Mouse (Mus musculus): ENCODE measurements around the gene Srrm3.

Gene Srrm3

DNA sequence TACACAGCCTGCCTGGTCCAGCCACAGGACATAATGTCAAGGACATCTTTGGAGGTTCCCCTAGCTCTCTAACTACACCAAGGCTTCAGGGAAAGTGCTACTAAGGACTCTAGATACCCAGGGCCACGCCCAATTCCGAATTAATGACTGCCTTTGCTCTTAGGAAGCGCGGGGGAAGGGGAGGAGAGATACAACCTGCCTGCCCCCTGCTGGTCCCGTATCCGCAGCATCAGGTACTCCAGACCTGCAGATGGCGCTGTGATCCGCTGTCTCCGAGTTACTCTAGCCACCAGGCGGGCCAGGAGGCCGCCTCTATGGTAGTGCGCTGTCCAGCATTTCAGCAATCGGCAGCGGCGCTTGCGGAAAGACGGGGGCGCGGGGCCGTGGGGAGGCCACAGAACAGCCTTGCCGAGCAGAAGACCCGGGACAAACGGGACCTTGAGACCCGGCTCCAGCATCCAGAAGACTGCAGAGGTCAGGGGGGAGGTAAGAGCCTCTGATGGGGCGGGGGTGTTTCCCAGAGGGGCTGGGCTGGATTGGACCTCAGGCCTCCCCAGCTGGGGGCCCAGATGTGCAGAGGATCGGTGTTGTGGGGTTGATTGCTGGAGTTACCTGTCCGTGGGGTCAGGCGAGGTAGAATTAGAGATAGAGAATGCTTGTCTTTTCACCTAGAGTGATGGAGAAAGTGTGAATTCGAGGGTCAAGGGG is at the start of gene Srrm3:
Srrm3 (plus strand) TSS at position 336 of the 708 bp plus-strand sequence.
- peak; percentile 98 for DNase-seq

DNA sequence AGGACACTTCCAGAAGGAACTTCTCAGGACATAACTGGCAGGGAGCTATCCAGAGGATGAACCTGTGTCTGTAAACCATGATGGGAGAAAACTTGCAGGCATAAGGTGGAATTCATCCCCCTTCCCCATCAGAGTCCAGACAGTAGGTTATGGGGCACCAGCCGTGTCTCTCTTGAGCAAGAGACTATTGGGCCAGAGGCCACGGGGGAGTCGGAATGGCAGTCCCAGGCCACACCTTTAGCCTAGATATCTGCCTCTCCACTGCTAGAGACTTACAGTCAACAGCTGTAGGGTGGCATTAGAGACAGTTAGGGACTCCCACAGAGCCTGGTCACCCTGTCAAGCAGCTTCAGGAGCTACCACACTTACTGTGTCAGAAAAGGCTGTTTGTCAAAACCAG is 44.8 kb upstream of the Srrm3 start:
- no peak for DNase-seq

DNA sequence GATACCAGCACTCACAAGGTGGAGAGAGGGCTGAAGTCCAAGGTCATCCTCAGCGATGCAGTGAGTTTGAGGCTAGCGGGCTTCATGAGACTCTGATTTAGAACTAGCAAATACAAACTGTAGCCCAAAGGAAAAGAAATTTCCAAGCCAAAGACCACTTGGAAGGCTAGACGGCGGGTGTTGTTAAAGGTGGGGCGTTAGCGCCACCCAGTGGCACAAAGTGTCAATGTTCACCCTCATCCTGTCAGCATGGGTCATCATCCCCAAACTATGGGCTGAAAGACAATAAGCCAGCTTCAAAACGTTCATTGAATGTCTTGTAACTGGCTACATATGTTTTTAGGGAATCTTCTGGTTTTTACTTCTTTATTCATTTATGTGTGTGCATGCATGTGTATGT is 43.2 kb upstream of the Srrm3 start:
- peak; percentile 95 for DNase-seq

DNA sequence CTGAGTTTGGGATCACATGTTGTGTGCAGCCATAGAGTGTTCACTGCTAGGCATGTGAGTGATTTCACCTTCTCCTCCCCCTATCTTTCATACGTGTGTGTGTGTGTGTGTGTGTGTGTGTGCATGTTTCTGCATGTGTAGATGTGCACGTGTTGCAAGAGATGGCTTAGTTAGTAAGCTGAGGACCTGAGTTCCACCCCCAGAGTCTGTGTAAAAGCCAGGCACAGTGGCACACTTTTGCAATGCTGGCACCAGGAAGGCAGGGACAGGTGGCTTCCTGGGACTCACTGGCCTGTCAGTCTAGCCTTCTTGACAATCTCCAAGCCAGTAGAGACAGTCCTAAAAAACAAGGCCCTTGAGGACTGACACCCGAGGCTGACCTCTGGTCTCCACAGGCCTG is 41.7 kb upstream of the Srrm3 start:
- DNase-seq, result no peak

DNA sequence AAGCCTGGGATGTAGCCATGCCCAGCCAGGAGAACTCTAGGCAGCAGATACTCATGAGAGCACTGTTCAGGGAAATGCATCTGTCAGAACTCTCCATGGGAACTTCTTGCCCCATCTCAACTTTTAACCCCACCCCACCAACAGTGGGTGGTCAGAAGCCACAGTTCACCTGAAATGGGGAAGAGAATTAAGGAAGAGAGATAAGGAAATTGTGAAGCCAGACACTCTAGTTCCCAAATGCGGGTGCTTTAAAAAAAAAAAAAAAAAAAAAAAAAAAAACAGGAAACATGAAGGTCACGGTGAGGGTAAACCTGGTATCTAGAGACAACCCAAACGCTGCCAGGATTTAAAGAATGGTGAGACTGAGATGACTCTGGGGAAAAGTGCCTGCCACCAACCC is 34.2 kb upstream of the Srrm3 start:
- no peak for DNase-seq

DNA sequence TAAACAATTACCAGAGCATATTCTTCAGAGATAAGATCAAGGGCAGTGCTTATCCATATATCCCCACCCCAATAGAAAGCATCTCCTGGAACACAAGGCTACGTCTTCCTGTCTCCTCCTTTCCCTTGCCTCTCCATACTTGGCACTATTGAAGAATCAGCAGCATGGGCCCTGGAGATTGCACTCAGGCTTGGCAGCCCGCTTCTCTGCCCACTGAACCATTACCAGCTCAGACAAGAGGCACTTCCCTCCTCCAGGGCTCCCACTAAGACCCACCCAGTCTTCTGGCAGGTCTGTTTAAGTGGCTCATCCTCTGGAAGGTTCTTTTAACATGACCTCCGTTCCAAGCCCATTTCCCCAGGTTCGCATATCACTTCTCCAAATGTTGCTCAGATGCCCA is 30.1 kb upstream of the Srrm3 start:
- DNase-seq, result no peak

DNA sequence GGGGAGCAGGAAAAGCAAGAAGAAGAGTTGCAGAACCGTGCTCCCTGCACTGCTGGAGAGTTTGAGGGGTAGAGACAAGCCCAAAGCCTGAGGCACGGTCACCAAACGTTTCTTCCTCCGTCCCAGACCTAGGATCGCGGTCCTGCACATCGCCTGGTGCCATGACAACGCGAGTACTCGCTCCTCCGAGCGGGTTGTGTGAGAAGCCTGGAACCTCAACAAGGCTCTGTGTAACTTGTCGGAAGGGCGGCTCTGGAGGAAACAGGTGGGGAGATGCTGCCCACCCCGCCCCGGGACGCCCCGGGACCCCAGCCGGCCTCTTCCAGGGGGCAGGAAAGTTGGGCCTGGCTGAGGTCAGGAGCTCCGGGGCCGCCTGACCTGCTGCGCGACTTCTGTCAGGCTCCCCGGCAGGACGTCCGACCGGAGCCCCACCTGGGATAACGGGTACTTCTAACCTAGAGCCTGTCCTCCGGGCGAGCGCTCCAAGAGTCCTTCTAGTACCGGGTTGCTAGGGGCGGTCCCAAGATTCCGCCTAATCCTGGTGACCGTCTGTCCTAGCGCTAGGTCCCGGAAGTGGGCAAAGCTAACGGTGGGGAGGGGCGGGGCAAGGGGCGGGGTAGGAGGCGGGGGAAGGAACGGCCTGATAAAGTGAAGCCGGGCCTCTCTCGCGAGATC is 28.8 kb upstream of the Srrm3 start, which contains the start of gene Styxl1:
Styxl1 (minus strand) TSS at position 590 of the 675 bp plus-strand sequence.
- no peak for DNase-seq

DNA sequence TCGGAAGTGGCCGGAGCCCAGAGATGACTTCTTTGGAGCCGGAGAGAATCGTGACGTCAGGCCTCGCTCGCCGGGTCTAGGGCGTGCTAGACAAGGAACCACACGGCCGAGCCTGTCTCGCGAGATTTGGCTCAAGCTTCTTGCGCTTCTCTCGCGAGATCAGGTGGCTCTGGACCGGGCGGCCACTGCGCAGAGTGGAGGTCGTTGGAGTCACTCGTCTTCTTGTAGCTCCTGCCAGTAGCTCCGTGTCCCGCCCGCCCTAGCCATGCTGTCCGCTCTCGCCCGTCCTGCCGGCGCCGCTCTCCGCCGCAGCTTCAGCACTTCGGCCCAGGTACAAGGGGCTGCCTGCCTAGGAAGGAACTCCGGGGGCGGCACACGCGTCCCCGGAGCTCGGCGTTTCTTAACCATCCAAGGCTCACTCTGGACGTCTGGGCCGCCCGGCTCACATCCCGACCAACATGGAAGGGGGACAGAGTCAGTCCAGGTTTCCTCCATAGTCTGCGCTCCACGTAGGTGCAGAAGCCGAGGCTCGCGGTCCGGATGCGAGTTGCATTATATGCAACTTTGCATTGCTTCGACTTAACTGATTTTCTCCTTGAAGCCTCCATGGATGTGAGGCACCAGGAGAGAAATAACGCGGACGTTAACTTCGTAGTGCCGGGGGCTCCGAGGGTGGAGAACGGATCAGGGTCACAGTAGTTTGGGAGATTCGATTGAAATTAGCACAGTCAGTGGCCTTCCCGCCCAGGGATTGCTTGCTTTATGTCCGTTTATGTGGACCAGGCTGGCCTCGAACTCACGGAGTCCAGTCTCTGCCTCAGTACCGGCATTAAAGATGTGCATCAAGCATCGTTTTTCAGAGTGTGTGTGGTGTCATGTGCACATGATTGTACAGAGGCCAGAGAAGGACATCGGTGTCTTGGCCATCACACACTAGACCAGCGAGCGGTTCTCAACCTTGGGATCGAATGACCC is 27.9 kb upstream of the Srrm3 start, which contains the start of gene Mdh2:
Mdh2 (plus strand) TSS at position 10 of the 975 bp plus-strand sequence.
- DNase-seq, result peak; percentile 100

DNA sequence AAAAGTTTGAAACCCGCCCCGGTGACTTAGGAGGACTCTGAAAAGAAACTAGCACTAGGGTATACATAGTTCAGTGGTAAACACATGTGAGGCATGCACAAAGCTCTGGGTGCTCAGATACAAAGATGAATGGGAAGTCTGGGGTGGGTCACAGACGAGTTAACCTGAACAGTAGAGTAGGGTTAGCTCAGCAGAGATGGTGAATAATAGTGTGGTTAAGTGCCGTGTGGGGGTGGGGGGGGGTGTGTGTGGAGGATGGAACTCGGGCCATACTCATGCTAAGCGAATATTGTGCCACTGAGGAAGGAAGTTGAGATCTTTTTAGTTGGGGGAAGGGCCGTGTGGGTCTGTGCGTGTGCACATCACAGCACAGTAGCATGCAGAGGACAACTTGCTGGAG is 26.4 kb upstream of the Srrm3 start:
- no peak for DNase-seq

DNA sequence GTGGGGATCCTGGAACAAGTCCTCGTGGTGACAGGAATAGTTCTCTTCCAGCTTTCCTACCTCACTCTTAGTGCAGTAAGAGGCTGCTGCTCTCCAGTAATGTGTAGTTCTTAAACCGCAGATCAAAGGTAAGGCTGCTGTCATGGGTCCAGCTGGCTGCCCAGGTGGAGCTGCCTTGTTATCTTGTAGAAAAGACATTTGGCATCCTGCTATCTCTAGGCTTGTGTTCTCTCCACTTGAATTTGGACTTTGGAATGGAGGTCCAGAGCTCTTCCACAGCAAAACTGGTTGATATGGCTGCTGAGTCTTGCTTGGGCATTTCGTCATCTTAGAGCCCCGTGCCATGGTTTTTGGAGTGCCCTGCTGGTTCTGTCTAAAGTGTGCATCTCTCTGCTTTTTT is 23.8 kb upstream of the Srrm3 start:
- no peak for DNase-seq

DNA sequence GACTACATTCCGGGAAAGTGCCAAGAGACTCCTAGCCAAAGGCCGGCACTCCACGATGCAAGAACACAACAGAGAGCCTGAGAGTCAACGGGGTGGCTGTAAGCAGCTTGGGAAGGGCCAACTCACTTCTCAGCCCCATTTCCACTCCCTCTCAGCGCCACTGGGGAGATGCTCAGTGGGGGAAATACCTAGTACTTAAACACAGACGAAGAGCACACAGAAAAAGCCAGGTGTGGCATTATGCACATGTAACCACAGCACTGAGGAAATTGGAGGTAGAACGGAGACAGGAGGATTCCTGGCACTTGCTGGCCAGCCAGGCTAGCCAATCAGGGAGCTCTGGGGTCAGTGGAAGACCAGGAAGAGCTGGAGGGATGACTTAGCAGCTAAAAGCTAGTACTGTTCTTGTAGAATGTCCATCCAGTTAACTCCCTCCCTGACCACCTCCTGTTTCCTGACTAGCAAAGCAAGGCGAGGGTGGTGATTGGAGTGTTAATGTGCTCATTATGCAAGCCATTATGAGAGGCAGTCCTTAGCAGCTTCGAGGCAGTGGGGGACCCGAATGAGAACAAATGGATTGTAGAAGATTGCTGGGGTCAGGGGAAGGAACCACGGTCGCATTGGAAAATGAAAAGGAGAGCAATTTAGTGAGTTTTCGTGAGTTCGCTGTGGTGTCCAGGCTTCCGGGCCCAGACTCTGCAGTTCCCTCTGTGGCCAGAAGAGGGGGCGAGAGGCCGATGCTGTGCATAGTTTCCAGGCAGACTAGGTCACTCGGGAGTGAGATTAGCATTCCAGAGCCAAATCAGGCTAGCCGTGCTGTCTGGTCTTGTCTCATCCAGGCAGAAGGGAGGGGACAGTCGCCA is 12.5 kb upstream of the Srrm3 start:
- DNase-seq, result peak; percentile 98

DNA sequence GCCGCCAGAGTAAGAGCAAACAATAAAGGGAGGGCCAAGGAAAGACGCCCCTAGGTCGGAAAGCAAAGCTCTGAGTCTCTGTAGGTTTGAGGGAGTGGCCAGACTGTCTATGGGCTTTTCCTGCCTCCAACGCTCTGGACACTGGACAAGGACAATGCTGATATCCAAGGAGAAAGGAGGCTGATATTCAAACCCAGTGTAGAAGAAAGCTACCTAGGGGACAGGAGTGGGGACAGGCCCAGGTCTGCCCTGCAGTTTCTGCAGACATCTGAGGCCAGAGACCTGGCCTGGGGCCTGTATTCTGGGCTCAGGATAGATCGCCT is 11.9 kb upstream of the Srrm3 start:
- no peak for DNase-seq

DNA sequence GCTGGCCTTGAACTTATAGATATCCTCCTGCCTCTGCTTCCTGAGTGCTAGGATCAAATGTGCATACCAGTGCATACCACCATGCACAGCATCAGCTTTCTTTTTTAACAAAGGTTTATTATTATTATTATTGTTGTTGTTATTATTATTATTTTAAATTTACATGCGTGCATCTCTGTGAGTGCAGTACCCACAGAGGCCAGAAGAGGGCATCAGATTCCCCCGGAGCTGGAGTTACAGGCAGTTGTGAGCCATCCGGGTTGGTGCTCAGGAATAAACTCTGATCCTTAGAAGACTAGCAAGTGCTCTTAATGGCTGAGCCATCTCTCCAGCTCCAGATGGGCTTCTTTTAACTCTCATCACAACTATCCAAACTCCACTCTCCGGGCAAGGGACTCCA is 6.9 kb upstream of the Srrm3 start:
- DNase-seq, result no peak

DNA sequence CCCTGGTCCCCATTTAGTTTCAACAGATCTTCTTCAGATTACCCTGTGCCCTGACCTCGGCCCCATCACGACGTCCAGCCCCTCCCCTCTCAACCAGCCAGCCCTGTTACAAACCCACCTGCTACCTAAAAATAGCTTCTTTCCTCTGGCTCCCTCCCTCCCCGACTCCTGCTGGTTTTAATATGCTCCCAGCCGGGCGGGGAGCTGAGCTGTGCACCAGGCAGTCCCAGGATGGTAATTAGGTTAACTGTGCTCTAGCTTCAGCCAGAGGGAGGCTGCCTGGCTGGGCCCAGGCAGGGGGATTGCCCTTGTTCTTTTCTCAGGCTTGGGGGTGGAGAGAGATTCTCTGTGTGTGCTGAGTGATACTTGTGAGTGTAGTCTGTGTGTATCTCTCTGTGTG is 5.8 kb upstream of the Srrm3 start:
- no peak for DNase-seq

DNA sequence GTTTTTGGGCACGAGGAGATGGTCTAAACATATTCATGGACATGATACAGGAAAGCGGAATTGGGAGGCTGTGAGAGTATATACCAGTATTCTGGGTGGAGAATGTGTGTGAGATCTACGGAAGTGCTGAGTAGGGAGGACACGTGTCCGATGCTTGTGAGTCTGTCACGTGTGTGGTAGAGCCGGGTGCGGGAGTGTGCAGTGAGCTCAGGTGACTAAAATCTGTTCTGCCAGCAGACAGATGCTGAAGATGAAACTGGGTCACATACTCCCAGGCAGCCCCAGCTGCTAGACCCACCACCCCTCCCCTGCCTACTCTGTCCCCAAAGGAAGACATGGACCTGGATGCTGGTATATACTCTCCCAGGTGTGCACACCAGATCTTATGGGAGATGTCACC is 4.0 kb upstream of the Srrm3 start:
- no peak for DNase-seq

DNA sequence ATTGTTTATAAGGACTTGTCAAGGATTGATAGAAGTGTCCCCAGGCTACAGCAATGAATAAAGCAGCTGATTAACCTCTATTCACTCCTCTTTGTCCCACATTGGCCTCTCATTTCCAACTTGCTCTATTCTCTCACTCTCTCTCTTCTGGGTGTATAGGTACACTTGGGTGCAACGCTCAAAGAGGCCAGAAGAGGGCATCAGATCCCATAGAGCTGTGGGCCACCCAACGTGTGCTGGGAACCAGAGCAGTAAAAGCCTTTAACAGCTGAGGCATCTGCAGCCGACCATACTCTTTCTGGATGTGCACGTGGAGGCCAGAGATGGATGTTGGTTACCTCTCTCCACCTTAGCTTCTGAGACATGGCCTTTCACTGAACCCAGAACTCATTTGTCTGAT is 3.6 kb upstream of the Srrm3 start:
- DNase-seq, result no peak

DNA sequence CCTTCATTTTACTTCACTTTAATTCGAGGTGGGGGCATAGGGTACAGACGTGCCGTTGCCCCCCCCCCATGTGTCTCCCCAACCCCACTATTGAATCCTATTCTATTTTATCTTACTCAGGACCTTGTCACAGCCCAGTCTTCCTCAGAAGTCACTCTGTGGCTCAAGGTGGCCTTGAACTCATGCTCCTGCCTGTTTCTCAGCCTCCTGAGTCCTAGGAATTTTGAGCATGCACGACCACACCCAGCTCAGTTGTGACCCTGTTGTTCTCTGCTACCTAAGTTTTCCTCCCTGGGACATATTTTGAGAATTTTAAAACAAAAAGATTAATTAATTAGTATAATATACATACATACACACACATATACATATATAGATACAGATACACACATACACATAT is 3.0 kb upstream of the Srrm3 start:
- no peak for DNase-seq

DNA sequence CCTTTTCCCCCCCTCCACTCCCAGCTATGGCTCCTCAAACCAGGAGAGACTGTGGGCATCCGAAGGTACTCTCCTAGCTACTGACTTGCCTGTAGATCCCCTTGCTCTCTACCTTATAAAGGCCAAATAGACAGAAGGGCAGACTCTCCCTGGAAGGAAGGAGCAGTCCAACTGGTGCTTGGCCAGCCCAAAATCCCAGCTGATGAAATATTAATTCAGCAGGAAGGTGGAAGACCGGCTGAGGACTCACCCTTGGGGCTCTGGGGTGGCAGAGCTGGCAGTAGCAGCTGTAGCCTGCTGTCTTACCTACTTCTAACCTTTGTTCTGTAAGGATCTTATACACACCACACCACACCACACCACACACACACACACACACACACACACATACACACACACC is 2.0 kb upstream of the Srrm3 start:
- no peak for DNase-seq

DNA sequence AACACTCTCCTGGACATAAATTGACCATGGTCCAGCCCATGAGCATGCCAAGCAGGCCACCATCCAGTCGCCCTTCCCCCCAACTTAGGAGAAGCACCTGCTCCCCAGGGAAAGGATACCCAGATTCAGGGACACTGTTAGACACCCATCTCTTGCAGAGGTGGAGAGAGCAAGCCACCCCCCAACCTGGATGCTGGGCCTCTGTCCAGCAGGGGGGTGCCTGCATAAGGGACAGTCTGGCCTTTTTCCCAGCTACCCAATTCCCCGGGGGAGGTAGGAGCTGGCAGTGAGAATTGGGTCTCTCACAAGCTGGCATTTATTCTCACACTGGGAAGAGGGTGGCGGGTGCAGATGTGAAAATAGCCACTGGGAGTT is 560 bp downstream of the Srrm3 start:
- no peak for DNase-seq

DNA sequence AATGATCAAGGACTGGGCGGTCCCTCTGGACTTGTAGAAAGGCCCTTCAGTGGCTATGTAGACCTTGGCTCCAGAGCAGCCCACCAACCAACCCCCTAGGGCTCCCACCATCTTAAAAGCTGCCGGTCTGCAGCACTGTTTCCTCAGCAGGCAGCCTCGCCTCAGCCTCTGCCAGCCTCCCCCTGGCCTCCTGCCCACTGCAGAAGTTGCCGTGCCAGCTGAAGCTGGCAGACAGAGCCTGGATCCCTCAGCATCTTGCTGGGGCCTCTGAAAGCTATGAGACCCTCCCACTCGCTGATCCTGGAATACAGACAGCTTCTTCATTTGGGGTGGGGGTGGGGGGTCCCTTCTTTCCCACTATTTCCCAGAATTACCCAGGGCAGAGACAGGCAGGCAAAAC is 6.3 kb downstream of the Srrm3 start:
- DNase-seq, result no peak

DNA sequence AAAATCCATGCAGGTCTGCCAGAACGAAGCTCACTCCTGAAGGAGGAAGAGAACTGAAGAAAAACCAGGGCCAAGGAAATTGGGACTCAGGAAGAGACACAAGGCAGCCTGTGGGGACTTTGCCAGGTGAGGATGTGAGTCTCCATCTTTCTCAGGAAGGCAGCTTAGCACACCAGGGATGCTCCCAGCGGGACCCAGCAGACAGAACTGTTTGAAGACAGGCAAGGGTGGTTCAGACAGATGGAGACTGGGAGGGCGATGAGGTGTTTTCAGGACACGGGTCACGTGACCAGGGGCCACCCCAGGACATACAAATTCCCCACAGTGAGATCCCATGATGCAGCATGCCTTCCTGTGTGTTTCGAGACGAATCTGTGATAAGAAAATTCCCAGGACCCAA is 11.8 kb downstream of the Srrm3 start:
- DNase-seq, result no peak

DNA sequence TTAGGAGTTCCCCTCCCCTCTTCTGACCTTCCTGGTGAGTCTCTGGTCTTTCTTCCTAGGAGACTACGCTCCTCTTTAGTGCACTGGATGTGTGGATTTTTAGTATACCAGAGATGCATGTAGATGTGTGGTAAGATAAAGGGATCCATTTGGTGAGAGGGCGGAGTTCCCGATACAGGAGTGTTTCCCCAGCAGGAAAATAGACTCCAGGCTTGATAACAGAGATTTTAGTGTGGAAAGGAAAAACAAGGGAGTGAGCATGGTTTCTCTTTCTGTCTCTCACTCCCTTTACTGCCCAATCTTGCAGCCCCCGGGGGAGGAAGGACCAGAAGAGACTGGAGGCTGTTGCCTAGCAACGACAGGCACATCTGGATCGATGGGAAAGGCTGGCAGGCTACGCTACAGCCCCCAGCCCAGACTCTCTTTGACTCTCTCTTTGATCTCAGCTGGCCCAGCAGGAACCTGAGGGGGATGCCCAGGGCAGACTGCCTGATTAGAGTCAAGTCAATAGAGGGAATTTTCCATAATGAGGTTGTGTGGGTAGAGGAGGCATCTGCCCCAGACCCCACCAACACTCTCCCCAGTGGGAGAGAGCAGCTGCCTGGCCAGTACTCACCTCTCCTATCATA is 15.7 kb downstream of the Srrm3 start:
- DNase-seq, result no peak
